Mouse (Mus musculus) hindbrain, embryonic 11.5 days (tissue): ENCODE measurements around the gene Tomm40. TPM values are rescaled to one million over a fixed set of nuclear protein-coding genes. Genes with fewer than 3 reads are reported as not detected.
A peak's percentile ranks its signal among the peaks of the same experiment; 100 is the strongest.

Experiments
- ATAC-seq: fragments of 200-750 bp; cut with Nextera tagmentation; 2 replicates; pipeline ENCODE4 v1.8.0; 2017; ENCODE audit warnings: mild to moderate bottlenecking, moderate TSS enrichment, moderate library complexity; ENCODE audit not compliant: low FRiP score
- DNase-seq: peaks from one replicate; pipeline ENCODE4 v3.0.0-alpha.2; 2015; ENCODE audit warnings: low spot score
- H3K27ac ChIP-seq: fragments of 300-500 bp; sonication (generic); 2 replicates; pipeline ENCODE4 v1.5.1; 2014; ENCODE audit warnings: mild to moderate bottlenecking, low read depth, low read length
- H3K27me3 ChIP-seq: fragments of 300-500 bp; sonication (generic); 2 replicates; pipeline ENCODE4 v1.6.1; 2014; ENCODE audit warnings: mild to moderate bottlenecking, low read length, moderate library complexity, mixed read lengths; ENCODE audit not compliant: control insufficient read depth, insufficient read depth
- H3K36me3 ChIP-seq: fragments of 300-500 bp; sonication (generic); 2 replicates; pipeline ENCODE4 v1.6.1; 2014; ENCODE audit warnings: mild to moderate bottlenecking, low read length, moderate library complexity, mixed read lengths; ENCODE audit not compliant: control insufficient read depth, insufficient read depth
- H3K4me1 ChIP-seq: fragments of 300-500 bp; sonication (generic); replicated peaks from 2 replicates; pipeline ENCODE4 v1.6.1; 2014; ENCODE audit warnings: low read length, mixed read lengths; ENCODE audit not compliant: control insufficient read depth, insufficient read depth
- H3K4me2 ChIP-seq: fragments of 300-500 bp; sonication (generic); replicated peaks from 2 replicates; pipeline ENCODE4 v1.6.1; 2014; ENCODE audit warnings: mild to moderate bottlenecking, low read depth, low read length
- H3K4me3 ChIP-seq: fragments of 300-500 bp; sonication (generic); 2 replicates; pipeline ENCODE4 v1.5.1; 2014; ENCODE audit warnings: low read depth, low read length
- H3K9ac ChIP-seq: fragments of 300-500 bp; sonication (generic); 2 replicates; pipeline ENCODE4 v1.6.1; 2014; ENCODE audit warnings: low read depth, low read length
- H3K9me3 ChIP-seq: fragments of 300-500 bp; sonication (generic); 2 replicates; pipeline ENCODE4 v1.6.1; 2016; ENCODE audit warnings: low read length; ENCODE audit not compliant: control insufficient read depth
- WGBS: fragments of 180-500 bp; shearing (Covaris S2); extraction: QIAGEN DNeasy Blood & Tissue Kit; methylation state at CpG from one replicate; pipeline ENCODE4 v1.1.7; 2014; 5-methylcytosine and 5-hydroxymethylcytosine counted together
- polyA plus RNA-seq: library from polyadenylated mRNA; unstranded; fragments of >200 nt; fragmentation: Nextera tagmentation; extraction: Ambion mirVana; gene quantifications from 2 replicates; pipeline ENCODE4 v1.2.1, GENCODE M21; 2014

Tomm40 gene
- polyA plus RNA-seq, 1 experiment from 2014 or later: 113 TPM

DNA sequence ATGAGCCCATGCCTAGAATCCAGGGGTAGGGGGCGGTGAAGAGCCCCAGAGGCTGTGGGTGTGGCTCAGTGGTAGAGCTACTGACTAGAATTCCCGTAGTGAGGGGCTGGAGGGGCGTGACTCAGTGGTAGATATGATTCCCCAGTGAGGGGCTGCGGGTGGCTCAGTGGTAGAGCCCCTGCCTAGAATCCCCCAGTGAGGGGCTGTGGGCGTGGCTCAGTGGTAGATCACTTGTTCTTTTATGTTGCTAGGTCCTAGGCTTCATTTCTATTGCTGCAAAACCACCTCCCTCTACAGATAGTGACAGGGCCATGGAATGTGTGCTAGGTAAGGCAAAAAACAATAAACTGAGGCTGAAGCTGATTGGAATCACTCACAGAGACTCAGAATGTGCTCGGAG, 19.4 kb downstream of the Tomm40 start:
- no peak overlapping the region for H3K27ac ChIP-seq
- no peaks in the 10 kb centered on the region for H3K9me3 ChIP-seq
- WGBS: 83% methylated on average over 6 of the region's 6 CpGs
- H3K36me3 ChIP-seq: peaks cover 6% of the 10 kb centered on the region; the same call in 1 of the 2 replicates
- peaks cover 3% of the 10 kb centered on the region; the same call in 1 of the 2 replicates for H3K4me1 ChIP-seq
- H3K27me3 ChIP-seq: no peaks in the 10 kb centered on the region
- DNase-seq: no peak
- no peak overlapping the region for H3K9ac ChIP-seq
- ATAC-seq: no peak
- no peak overlapping the region for H3K4me2 ChIP-seq
- no peak overlapping the region for H3K4me3 ChIP-seq

DNA sequence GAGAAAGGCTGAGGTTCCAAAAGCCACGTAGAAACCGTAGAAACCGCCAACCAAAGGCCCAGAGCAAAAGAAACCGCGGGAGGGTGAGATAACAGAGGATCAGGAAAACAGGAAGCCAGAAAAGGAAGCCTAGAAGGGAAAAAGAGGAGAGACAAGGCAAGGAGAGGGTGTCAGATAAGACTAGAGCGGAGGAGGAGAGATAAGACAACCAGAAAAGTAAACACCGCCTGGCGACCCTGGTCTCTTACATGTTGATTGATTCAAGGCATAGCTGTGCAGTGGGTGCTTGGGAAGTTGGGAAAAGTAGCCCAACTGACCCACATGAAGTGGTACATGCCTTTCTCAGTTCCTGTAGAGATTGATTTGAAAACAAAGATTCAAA, 20.0 kb downstream of the Tomm40 start:
- Histone ChIP-seq H3K4me3 (no peak overlapping the region), H3K27me3 (no peaks in the 10 kb centered on the region), H3K4me1 (peaks cover 3% of the 10 kb centered on the region; the same call in 1 of the 2 replicates), H3K9ac (no peak overlapping the region), H3K27ac (no peak overlapping the region), H3K4me2 (no peak overlapping the region), H3K9me3 (no peaks in the 10 kb centered on the region), H3K36me3 (peaks cover 6% of the 10 kb centered on the region; the same call in 1 of the 2 replicates)
- WGBS: 51% methylated on average over 8 of the region's 8 CpGs
- ATAC-seq (no peak), DNase-seq (no peak)

DNA sequence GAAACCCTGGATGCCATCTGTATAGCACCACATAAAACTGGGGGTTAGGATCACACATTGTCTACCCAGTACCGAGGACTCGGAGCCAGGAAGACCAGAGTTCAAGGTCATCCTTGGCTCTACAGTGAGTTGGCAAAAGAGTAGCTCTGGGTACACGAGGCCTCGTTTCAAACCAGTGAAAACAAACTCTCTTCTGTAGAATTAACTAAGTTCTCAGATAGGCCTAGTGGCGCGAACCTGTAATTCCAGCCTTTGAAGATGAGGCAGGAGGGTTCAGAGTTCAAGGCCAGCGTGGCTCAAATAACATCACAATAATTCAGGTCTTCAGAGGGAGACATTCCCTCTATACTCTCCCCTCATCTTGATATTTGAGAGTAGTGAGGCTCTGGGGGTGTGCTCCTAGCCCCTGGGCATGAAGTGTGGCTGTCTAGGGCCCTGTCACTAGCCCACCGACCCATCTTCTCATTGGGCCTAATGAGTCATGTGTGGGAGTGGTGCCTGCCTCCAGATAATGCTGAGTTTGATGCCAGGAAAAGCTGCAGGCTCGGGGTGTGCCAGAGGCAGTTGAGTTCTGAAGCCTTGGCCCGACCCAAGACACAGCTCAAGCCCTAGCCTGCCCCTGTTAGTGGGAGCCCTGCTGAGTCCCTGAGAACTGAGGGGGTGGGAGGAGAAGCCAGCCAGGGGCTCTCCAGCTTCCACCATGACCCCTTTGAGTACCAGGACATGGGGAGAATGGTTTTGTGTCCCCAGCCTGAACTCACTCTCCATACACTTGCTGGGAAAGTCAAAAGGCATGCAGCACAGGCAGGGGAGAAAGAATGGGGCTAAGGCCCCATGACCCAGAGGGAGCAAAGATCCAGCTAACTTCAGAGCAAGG, 20.7 kb downstream of the Tomm40 start:
- no peak for ATAC-seq
- H3K9me3 ChIP-seq: no peaks in the 10 kb centered on the region
- peaks cover 6% of the 10 kb centered on the region; the same call in 1 of the 2 replicates for H3K36me3 ChIP-seq
- no peak overlapping the region for H3K4me2 ChIP-seq
- no peaks in the 10 kb centered on the region for H3K27me3 ChIP-seq
- H3K27ac ChIP-seq: no peak overlapping the region
- no peak overlapping the region for H3K9ac ChIP-seq
- DNase-seq: no peak
- H3K4me1 ChIP-seq: peaks cover 3% of the 10 kb centered on the region; the same call in 1 of the 2 replicates
- 84% methylated on average over 10 of the region's 10 CpGs for WGBS
- no peak overlapping the region for H3K4me3 ChIP-seq

DNA sequence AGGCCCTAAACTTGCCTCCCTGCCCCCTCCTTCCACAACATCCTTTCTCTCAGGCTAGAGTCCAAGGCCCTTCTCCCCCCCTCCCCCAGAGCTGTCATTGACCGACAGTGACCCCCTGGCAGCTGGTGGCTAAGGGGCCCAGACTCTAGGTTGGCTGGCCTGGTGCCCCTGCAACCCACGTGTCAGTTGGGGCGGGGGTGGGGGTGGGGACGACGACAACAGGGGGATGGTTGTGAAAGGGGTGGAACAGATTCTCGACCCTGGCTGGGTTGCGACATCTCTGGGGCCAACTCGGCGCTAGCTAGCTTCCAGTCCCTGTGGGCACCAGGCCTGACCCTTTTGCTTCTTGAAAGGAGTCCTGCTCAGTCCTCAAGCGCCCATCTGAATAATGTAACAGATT, 21.8 kb downstream of the Tomm40 start:
- no peak for DNase-seq
- no peaks in the 10 kb centered on the region for H3K9me3 ChIP-seq
- no peak overlapping the region for H3K9ac ChIP-seq
- H3K36me3 ChIP-seq: peaks cover 6% of the 10 kb centered on the region; the same call in 1 of the 2 replicates
- WGBS: 26% methylated on average over 10 of the region's 10 CpGs
- H3K27ac ChIP-seq: no peak overlapping the region
- no peak overlapping the region for H3K4me2 ChIP-seq
- H3K27me3 ChIP-seq: no peaks in the 10 kb centered on the region
- no peak overlapping the region for H3K4me3 ChIP-seq
- H3K4me1 ChIP-seq: no peaks in the 10 kb centered on the region; the same call in 1 of the 2 replicates
- 0 out of 2 replicates have a peak, but pooled peaks have one; percentile 17 for ATAC-seq

DNA sequence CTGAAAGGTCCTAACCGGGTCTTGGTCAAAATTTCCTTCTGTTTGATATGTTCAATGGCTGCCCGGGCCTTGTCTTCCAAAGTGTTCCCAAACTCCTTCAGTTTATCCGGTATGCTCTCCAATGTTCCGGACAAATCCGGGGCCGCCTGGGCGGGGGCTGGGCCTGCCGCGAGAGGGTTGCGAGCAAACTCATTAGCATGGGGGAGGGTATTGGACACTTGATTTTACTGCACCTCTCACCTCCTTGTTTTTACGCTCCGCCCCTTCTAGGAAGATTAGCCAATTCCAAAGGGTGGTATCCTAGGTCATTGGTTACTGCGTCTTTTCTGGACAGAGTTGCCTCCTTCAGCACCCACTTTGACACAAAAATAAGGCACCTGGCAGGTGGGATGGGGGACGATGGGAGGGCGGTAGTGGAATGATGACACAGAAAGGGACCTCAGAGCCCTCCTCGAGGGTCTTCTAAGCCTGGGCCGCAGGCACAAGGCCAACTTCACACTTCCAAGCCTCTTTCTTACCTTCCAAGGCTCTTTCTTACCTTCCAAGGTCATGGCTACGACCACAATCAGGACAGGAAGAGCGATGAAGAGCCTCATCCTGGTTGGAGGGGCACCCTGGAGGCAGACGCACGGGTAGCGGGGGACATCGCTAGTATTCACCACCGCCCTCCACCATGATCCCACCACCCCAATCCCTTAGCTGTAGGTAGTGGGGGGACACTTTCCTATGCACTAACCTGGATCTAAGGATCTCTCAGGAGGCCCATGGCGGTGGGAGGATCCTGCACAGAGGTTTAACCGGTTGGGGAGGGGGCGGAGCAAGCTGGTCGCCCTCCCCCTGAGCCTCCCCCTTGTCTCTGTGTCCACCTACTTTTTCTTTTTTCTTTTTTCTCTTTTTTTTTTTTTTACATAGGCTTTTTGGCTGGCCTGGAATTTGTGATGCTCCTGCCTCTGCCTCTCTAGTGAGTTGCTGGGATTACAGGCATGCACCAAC, 23.1 kb downstream of the Tomm40 start, which contains the start of gene Apoc1:
Apoc1 (minus strand) TSS at position 788 of the 993 bp plus-strand sequence.
- H3K9me3 ChIP-seq: no peaks in the 10 kb centered on the region
- no peak for ATAC-seq
- no peak within 1 kb of the TSS for H3K4me3 ChIP-seq
- H3K4me1 ChIP-seq: no peaks in the 10 kb centered on the region; the same call in 1 of the 2 replicates
- no peak for DNase-seq
- H3K4me2 ChIP-seq: no peak within 1 kb of the TSS
- H3K27ac ChIP-seq: no peak within 1 kb of the TSS
- peaks cover 6% of the 10 kb centered on the region; the same call in 1 of the 2 replicates for H3K36me3 ChIP-seq
- H3K27me3 ChIP-seq: no peaks in the 10 kb centered on the region
- H3K9ac ChIP-seq: no peak within 1 kb of the TSS
- 52% methylated on average over 28 of the region's 28 CpGs for WGBS

DNA sequence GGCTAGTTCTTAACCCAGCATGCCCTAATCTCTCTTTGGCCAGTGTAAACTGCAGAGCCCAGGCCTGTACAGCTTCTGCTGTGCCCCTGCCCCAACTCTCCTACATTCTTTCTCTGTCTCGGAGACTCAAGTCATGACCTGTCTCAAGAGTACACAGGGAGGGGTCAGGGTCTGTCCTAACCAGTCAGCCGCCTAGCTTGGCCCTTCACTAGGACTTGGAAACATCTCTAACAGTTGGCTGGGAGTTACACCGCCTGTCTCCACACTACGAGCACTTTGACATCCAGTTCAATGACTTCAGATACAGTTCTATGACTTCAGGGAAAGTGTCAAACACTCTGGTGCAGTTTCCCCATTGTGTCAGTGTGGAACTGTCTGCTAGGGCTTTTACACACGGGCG, 23.8 kb downstream of the Tomm40 start:
- Histone ChIP-seq H3K4me2 (no peak overlapping the region), H3K9me3 (no peaks in the 10 kb centered on the region), H3K27ac (no peak overlapping the region), H3K27me3 (no peaks in the 10 kb centered on the region), H3K9ac (no peak overlapping the region), H3K36me3 (peaks cover 4% of the 10 kb centered on the region; the same call in 1 of the 2 replicates), H3K4me3 (no peak overlapping the region), H3K4me1 (no peaks in the 10 kb centered on the region; the same call in 1 of the 2 replicates)
- DNase-seq (no peak), ATAC-seq (no peak)
- 80% methylated on average over 6 of the region's 6 CpGs for WGBS

DNA sequence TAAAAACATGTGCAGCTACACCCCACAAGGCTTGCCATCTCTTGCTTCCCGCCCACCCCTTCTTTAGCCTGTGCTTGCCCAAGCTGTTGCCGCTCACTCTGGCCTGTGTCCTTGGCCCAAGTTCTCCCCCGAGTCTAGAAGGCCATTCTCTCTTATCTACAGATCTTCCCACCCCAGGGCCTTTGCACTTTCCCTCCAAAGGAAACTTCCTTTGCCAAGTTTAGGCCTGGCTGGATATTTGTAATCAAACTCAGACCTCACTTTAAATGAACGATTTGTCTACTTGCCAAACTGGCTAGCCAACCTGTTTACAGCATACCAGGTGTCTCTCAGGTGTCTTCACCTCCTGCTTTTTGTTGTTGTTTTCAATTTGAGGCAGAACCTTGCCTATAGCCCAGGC, 24.4 kb downstream of the Tomm40 start:
- Histone ChIP-seq H3K9ac (no peak overlapping the region), H3K4me1 (no peaks in the 10 kb centered on the region; the same call in 1 of the 2 replicates), H3K27me3 (no peaks in the 10 kb centered on the region), H3K9me3 (no peaks in the 10 kb centered on the region), H3K27ac (no peak overlapping the region), H3K4me2 (no peak overlapping the region), H3K36me3 (no peaks in the 10 kb centered on the region), H3K4me3 (no peak overlapping the region)
- WGBS: 94% methylated on average over 4 of the region's 4 CpGs
- DNase-seq (no peak), ATAC-seq (no peak)

DNA sequence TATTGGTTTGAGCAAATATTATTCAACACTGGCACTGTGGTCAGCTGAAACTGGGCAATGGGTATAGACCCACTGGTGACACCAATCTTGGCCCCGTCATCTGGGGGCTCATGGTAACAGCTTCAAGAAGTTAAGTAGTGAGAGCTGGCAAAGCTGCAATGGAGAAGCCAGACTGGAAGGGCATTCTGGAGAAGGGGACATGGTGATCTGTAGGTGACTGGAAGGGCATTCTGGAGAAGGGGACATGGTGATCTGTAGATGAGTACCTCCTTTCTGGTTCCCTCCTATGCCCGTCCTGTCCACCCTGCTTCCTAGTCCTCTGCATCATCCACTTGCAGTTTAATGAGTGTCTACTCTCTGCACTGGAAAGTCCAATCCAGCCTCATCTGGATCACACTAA, 26.6 kb downstream of the Tomm40 start:
- ATAC-seq (no peak), DNase-seq (no peak)
- 83% methylated on average over 2 of the region's 2 CpGs for WGBS
- Histone ChIP-seq H3K4me3 (no peak overlapping the region), H3K36me3 (no peaks in the 10 kb centered on the region), H3K9ac (no peak overlapping the region), H3K4me1 (no peaks in the 10 kb centered on the region; the same call in 1 of the 2 replicates), H3K27ac (no peak overlapping the region), H3K9me3 (no peaks in the 10 kb centered on the region), H3K27me3 (no peaks in the 10 kb centered on the region), H3K4me2 (no peak overlapping the region)
